Mouse (Mus musculus) gastrocnemius, adult 8-10 months (tissue): ENCODE data around the gene Klrb1c. TPM values are rescaled to one million over a fixed set of nuclear protein-coding genes. Genes with fewer than 3 reads are reported as not detected.
"Not testable (repeated sequence)": the region's sequence is repeated elsewhere in the genome, so short reads cannot be mapped to it uniquely, and the experiment has no call there.

ENCODE experiments used
- DNase-seq, 2 experiments: peaks; one replicate each; pipeline ENCODE4 v3.0.0; 2022; ENCODE audit warnings: low spot score in 2 of 2
- total RNA-seq, 4 experiments: library from RNA; stranded (reverse); gene quantifications; 2 replicates each; pipeline ENCODE4 v1.2.4; 2022

Gene Klrb1c
- total RNA-seq, 4 experiments from 2014 or later: not detected

GRCm38 (mm10) chr6:128759221-128759950, 29.6 kb downstream of the Klrb1c start:
- no peak for DNase-seq

- DNase-seq: not testable (repeated sequence)
These were observed 33.6 kb downstream of the Klrb1c start for GRCm38 (mm10) chr6:128755402-128755763.

- not testable (repeated sequence) for DNase-seq
These were observed 34.1 kb downstream of the Klrb1c start for GRCm38 (mm10) chr6:128754748-128755401.

GRCm38 (mm10) chr6:128754265-128754664, 34.8 kb downstream of the Klrb1c start:
- not testable (repeated sequence) for DNase-seq

- DNase-seq: peak; percentile 41 to 53
These were observed 35.3 kb downstream of the Klrb1c start for GRCm38 (mm10) chr6:128753610-128754224.

GRCm38 (mm10) chr6:128747006-128747405, 42.0 kb downstream of the Klrb1c start:
- DNase-seq: not testable (repeated sequence)

- no peak for DNase-seq
These were observed 51.6 kb downstream of the Klrb1c start for GRCm38 (mm10) chr6:128737445-128737844.

GRCm38 (mm10) chr6:128736100-128736499, 52.9 kb downstream of the Klrb1c start:
- DNase-seq: no peak

- no peak for DNase-seq
These were observed 54.1 kb downstream of the Klrb1c start for GRCm38 (mm10) chr6:128734896-128735295.

- no peak for DNase-seq
These were observed 54.9 kb downstream of the Klrb1c start for GRCm38 (mm10) chr6:128733908-128734679.

- DNase-seq: no peak
These were observed 57.0 kb downstream of the Klrb1c start for GRCm38 (mm10) chr6:128732032-128732431.

Other genes starting within 250 kb of the Klrb1c start
- not detected for gene A2ml1, start 207.6 kb downstream of the Klrb1c start, total RNA-seq
- gene Klrb1a, start 165.7 kb downstream of the Klrb1c start, total RNA-seq: not detected
- not detected for gene Clec2h, start 126.8 kb downstream of the Klrb1c start, total RNA-seq
- not detected for gene Klrb1, start 66.2 kb downstream of the Klrb1c start, total RNA-seq
- under 1 TPM in 1 of 4 experiments, not detected in 3; 0.61 TPM for gene Gm44511, start 37.1 kb upstream of the Klrb1c start, total RNA-seq
- gene Klrb1b, start 37.1 kb upstream of the Klrb1c start, total RNA-seq: not detected
- gene Clec2i, start 98.4 kb upstream of the Klrb1c start, total RNA-seq: not detected
- not detected for gene BC035044, start 101.9 kb upstream of the Klrb1c start, total RNA-seq
- gene Clec2g, start 145.2 kb upstream of the Klrb1c start, total RNA-seq: 1 to 10 TPM; 2.5 to 7.3 (median 6.0) TPM